Mouse (Mus musculus) cerebral cortex, adult 2 months (tissue): ENCODE results near the gene Uqcrq.

ENCODE experiments used
- WGBS: fragments of 180-500 bp; shearing (Covaris S2); methylation state at CpG from one replicate; pipeline ENCODE4 v1.1.7; 2018; 5-methylcytosine and 5-hydroxymethylcytosine counted together

Uqcrq gene

DNA sequence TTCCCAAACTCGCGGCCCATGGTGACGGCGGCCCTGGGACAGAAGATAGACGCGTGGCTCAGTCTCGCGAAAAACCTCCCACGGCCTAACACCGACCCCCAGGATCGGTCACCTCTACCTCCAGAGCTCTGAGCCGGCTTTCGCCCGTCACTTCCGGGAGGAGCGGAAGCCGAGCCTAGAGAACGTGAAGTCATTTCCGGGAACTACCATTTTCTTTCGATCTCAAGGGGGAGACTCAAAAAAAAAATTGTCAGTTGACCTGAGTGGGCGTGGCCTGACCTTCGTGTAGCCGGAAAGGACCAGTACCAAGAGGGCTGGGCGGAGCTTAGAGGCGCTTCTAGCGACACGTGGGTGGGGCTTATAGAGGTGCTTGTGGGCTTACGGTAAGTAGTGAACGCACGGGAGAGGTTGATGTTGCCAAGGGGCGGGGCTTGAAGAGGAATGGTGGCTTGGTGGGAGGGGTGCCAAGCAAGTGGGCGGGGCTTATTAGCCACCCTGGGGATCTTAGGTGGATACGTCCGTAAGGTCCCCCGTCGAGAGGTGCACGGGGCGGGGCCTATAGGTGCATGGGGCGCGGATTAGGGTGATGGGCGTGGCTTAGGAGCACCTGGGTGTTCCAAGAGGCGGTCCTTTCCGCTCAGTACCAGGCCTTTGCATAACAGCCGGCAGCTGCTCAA, at the start of gene Uqcrq, which contains the start of gene Gdf9:
Gene Uqcrq (minus strand): TSS at position 162 of the 677 bp plus-strand sequence.
Gene Gdf9 (plus strand): TSS at position 354 of the 677 bp plus-strand sequence.
- under 1% methylated on average over 44 of the region's 44 CpGs for WGBS

DNA sequence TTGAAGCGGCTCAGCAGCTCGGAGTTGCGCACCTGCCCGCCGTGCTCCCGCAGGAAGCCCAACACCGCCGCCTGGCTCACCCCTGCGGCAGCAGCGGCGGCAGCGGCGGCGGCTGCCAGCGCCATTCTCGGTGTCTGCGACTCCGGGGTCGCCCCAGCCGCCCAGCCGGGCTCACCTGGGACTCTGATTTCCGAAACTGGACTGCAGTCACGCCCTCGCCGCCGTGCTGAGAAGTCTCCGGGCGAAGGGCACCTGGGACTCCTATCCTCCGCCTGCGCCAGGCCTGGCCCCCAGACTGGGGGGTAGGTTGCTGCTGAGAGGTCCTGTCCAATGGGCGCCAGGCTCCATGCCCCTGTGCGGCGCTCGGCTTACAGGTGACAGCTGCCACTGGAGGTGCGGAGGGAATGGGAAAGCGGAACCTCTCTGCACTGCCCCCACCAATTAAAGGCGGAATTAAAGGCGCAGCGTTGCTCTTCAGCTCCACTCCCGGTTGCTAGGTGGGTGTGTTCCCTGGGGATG, 49.2 kb upstream of the Uqcrq start, which contains the start of the genes Gm9945 and Sowaha:
Gene Gm9945 (plus strand): TSS at position 384 of the 519 bp plus-strand sequence.
Gene Sowaha (minus strand): TSS at position 492 of the 519 bp plus-strand sequence.
- WGBS, result 2% methylated on average over 40 of the region's 40 CpGs

DNA sequence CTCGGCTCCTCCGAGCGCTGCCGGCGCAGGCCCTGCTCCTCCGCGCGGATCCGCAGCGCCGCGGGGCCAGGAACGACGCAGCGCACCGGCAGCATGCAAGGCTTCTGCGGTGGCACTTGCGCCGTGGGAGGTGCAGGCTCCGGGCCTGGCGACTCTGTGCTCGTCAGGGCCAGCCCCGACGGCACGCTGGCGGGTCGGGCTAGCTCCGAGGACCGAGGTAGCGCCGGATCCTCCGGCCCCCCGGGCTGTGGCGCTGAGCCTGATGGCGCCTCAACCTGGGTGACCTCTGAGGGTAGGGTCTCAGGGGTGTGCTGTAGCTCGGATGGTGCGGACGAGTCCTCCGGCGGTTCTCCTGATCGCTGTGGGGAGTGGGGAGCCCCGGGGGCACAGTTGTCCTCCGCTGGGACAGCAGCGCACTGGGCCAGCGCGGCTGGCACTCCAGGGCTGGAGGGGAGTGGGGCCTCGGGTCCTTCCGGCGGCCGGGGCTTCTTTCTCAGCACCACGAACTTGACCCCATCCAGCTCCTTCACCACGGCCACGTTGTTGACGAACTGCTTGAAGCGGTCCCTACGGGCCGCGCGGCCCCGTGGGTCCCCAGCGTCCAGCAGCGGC, 48.6 kb upstream of the Uqcrq start:
- WGBS, result 1% methylated on average over 62 of the region's 62 CpGs

DNA sequence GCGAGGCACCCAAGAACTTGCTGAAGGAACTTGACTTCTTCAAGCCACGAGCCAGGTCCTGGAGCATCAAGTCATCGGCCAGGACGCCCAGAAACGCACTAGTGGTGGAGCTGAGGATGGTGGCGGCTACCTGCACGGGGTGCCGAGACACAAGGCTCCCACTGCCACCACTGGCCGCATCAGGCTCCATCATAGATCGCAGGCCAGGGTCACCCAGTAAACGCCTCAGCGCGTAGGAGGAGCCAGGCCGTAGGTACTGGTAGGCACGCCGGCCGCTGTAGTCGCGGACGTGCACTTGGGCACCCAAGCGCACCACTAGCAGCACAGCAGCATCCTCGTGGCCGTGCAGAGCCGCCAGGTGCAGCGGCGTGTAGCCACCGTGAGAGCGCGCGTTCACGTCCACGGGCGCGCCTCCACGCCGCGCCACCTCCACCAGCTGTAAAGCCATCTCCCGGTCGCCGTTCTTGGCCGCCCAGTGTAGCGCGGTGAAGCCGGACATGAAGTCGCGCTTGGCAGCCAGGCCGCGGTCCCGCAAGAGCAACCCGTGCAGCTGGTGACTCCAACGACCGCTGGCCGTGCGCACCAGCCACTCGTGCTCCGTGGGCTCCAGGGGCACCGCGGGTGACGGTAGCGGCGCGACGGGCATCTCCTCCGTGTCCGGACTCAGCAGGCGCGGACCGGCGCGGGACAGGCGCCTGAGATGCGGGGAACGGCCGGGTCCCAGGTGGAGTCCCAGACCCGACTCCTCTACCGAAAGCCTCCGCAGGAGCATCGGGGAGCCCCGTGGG, 47.9 kb upstream of the Uqcrq start:
- 7% methylated on average over 79 of the region's 79 CpGs for WGBS

DNA sequence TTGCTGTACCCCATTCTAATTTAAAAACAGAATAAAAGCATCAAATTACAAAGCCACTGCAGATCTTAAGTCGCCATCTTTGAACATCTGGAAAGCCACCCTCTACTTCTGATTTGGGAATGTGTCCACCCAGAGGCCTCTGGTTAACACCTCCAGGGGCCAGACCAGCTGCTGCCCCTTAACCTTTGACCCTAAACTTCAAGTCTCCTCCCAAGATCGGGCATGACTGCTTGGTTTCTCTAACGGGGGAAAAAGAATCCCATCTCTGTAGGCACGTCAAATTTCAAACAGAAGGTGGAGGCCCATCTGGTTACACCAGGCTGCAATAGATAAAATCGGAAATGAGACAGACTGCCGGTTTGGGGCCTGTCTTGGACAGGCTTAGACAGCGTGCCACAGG, 47.2 kb upstream of the Uqcrq start:
- 49% methylated on average over 7 of the region's 7 CpGs for WGBS

DNA sequence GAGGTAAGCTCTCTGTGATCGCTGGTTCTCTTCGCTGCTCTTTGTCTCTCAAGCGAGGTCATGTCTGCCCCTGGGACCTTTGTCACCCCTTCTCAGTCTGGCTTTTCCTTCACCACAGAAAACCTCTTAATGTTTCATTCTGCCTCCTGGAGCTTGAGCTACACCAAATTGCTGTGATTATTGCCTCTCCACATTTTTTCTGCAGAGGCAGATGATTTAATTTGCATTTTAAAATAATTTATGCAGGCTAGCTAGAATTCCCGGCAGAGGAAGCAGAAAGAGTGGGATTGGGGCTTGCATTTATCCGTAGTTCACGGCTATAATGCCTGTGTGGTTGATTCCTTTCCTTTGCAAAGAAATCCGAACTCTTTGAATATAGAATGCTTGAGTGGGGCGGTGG, 45.0 kb upstream of the Uqcrq start:
- 23% methylated on average over 8 of the region's 8 CpGs for WGBS

DNA sequence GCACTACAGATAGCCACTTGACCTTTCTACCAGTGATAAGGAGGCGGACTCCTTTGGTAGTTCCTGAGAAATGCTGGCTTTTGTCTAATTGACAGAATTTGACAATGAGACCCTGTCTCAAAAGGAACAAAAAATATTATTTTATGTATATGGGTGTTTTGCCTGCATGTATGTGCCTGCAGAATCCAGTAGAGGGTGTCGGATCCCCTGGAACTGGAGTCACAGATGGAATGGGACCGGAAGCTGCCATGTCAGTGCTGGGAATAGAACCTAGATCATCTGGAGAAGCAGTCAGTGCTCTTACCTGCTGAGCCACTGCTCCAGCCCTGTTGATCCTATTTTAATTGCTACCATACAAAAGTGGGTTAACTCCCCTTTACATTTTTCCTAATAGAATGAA, 42.1 kb upstream of the Uqcrq start:
- WGBS, result 87% methylated on average over 3 of the region's 3 CpGs

DNA sequence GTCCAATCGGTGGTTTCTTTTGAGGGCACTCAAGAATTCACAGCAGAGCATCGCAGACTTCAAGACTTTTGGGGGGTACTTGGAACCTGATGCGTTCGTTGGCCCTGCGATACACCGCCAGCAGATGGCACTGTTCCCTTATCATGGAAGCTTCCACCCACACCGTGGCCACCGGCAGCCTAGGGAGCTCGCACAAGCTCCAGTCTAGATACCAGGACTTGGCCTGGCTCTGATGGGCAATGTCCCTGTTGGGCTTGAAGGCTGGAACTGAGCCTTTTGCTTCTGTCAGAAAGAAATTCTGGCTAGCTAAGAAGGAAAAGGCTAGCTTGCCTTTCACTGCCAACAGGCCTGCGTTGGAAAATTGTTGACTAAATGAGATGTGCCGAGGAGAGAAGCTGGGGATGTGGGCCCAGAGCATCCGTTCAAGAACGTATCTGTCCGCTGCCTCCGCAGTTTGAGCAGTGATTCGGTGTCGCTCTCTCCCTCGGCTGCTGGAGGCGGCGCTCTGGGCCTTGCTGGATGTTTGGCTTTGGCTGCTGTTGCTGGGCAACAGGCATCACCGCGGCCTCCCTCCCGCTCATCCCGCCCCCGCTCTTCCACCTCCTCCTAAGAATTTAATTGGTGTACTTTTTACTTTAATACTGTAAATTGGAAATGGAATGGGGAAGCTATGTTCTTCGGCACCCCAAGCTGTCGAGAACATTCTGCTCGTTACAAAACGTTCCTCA, 39.5 kb upstream of the Uqcrq start, which contains the start of gene Gm9837:
Gene Gm9837 (minus strand): TSS at position 512 of the 728 bp plus-strand sequence.
- 2% methylated on average over 29 of the region's 29 CpGs for WGBS

DNA sequence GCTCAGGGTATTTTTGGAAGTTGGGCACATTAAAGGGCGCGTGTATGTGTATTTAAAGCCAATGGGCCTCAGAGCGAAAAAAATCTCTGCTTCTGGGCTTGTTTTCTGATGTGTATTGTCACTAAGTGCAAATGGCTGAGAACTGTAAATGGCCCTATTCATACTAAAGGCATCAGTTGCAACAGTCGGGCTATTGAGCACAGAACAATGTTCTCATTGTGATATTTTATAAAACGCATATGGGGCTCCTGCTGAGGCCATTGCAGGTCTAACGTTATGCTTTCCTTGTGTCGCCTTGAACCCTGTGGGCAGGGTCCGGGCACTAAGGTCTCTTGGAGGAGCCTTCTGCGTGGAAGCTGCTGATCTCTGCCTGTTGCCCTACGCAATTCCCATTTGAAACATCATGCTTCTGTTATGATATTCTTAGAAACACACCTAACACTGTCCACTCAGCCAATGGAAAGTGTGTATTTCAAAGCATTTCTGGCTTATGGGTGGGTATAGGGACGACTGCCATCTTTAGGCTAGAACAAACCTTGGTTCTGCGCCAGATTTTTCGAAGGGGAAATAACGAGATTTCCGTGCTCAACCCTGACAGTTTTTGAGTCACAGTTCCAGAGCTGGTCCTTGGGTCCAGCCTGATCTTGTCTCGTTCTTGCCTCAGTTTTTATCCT, 38.8 kb upstream of the Uqcrq start:
- 9% methylated on average over 16 of the region's 16 CpGs for WGBS

DNA sequence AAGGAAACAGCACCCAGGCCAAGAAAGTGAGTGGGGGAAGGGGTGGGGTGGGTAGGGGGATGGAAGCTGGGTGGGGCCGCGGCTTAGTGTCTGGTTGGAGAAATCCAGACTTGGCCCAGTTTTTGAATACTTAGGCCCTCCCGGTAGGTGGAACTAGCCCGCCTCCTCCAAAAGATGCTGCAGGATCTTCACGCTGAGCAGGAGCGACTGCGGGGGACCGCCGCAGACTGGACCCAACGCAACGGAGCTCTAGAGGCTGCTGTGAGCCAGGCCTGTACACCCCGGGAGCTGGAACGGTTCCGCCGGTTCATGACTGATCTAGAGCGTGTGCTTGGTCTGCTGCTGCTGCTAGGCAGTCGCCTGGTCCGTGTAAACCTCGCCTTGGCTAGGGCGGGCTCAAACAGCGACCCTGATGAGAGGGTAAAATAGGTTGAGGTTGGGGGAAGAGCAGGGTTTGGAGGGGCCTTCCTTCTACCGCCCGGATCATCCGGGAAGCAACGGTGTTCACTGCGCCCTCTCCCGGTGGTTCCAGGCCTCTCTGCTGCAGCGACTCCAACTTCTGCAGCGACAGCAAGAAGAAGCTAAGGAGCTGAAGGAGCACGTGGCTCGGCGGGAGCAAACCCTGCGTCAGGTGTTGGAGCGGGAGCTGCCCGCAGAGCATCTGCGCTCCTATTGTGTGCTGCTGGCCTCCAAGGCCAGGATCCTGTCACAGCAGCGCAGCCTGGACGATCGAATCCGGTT, 35.8 kb upstream of the Uqcrq start:
- 17% methylated on average over 40 of the region's 40 CpGs for WGBS

DNA sequence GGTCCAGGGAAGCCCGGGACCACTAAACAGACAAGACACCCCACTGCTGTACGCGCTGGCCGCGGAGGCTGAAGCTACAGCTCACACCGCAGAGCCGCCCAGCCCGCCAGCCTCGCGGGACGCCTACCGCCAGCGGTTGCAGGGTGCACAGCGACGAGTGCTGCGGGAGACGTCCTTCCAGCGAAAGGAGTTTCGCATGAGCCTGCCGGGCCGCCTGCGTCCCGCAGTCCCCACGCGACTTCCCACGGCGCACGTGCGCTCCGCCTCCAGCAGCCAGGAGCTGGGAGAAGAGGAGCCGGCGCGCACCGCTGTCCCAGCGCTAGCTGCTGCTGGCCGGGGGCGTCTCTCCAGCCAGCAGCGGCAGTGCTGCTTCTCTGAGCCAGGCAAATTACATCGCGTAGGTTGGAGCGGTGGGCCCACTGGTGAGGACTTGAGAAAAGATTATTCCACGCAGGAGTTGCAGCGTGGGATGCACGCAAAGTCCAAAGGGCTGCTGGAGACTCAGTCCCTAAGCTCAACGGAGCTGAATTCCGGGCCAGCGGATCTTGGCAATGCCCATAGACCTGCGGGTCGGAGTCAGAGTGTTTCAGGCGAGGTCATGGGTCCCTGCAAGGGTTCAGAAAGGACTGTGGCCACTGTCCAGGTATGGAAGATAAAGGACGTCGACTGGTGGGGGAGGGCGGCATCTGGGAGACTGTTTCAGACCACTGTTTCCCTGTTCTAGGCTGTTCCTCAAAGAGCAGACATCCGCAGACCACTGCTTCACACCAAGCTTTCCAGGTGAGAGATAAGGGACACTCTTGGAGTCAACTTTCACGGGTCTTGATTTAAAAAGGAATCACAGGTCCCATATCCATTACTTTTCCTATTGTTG, 33.2 kb upstream of the Uqcrq start:
- WGBS, result 31% methylated on average over 55 of the region's 55 CpGs

DNA sequence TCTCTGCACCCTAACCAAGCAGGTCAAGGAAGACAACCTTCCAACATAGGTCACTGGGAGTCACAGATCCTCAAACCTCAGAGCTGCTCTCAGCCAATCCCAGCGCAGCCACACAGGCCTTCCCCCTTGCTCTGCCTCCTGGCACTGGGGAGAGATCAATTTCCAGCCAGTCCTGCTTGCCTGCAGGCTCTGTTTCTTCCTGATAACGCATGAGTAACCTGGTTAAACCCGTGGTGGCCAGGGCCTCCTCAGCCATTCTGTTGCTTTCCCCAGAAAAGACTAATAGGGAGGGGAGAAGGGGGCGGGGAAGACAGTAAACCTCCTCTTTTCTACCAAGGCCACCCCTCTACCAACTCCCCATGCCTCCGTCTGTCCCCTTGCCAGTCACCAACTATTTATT, 31.1 kb upstream of the Uqcrq start:
- 69% methylated on average over 5 of the region's 5 CpGs for WGBS

DNA sequence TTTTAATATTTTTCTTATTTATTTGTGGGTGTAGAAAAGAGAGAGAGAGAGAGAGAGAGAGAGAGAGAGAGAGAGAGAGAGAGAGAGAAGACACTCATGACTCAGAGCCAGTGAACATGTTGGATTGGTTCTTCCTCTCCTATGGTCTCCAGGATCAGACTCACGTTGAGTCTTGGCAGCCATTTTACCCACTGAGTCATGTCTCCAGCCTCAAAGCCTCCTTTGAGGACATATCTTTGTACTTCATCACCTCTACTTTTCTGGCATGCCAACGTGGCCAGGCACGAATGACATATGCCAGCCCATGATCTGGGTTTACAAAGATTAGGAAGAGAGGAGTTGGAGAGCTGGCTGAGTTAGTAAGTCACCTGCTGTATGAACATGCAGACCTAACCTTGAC, 29.6 kb upstream of the Uqcrq start:
- WGBS, result 75% methylated on average over 3 of the region's 3 CpGs

DNA sequence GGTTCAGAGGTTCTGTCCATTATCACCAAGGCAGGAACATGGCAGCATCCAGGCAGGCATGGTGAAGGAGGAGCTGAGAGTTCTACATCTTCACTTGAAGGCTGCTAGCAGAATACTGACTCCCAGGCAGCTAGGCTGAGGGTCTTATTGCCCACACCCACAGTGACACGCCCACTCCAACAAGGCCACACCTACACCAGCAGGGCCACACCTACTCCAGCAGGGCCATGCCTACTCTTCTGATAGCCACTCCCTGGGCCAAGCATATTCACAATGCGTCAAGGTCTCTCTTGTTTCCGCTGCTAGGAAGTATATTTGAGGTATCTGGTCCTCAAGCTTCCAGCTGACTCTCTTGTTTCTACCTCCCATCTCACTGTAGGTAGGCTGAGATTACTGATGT, 28.4 kb upstream of the Uqcrq start:
- WGBS, result 81% methylated on average over 3 of the region's 3 CpGs

DNA sequence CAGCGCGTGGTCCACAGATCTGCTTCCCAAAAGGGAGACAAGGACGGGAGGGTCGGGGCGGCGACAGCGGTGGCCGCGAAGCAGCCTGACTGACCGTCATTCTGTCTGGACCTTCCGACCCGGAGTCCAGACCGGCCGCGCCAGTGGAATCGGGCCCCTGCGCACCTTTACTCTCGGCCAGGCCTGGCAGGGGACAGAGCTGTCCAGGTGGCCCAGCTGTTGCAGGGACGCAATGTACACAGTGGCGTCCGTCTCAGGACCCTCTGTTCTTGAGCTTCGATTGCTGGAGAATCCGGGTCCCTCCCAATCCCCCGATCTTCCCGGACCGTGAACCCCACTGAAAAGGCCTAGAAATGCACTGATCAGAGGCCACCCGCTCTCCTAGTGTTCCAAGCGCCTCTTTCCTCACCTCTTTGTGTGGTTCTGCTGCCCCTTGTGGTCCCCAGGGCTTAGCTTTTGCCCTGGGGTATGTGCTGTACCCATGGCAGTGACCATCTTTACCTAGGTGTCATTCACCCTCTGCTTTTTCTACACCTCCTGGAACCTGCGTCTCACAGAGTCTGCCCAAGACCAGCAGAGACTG, 26.8 kb upstream of the Uqcrq start:
- WGBS, result 19% methylated on average over 29 of the region's 29 CpGs

DNA sequence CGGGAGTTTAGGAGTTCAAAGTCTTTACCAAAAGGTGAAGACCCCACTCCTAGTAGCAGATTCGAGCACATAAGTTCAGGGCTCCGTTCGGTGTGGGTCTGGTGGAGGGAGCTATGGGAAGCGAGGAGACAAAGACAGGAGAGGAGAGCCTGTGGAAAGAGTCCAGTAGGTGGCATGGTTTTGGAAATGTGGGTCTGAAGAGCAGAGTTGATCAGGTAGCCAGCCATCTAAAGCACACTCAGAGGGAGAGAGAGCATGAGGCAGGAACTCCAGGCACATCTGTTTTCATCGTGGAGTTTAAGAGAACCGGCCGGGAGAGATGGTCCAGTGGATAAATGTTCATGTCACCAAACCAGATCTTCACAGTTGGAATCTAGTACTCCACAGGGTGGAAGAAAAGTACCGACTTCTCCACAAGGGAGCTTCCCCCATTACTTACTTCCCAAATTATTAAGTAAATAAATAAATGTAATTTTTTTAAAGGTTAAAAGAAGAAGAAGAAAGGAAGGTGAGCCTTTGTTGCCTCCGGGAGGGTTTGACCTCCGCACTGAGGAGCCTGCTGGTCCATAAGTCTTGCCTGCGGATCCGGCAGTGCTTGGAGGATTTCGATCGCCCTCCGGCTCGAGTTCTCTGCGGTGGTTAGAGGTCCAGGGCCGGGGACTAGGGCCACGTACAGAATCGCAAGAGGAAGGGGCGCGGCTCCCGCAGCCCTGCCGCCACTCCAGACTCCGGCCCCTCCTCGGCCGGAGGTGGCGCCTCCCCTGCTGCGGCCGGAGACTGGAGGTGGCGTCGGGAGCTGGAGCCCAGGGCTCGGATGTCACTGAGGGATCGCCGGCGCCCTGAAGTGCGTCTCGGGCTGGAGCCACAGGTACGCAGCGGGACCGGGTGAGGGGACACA, 26.1 kb upstream of the Uqcrq start, which contains the start of the genes Gm10447 and Shroom1:
Gene Gm10447 (minus strand): TSS at position 637 of the 898 bp plus-strand sequence.
Gene Shroom1 (plus strand): TSS at position 732 of the 898 bp plus-strand sequence.
- WGBS, result 6% methylated on average over 42 of the region's 42 CpGs

DNA sequence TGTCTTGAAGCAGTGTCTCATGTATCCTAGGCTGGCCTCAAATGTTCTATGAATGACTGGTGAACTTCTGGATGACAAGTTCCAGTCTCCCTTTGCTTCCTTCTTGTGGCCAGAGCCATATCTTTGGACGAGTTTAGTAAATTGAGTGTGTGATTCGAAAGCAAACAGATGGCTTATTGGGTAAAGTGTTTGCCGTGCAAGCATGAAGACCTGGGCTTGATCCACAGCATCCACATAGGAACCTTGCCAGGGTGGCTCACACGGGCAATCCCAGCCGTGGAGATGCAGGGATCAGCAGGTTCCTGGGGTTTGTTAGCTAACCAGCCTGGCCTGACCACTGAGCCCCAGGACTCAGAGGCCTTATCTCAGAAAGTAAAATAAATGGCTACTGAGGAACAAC, 22.4 kb upstream of the Uqcrq start:
- 87% methylated on average over 5 of the region's 5 CpGs for WGBS

DNA sequence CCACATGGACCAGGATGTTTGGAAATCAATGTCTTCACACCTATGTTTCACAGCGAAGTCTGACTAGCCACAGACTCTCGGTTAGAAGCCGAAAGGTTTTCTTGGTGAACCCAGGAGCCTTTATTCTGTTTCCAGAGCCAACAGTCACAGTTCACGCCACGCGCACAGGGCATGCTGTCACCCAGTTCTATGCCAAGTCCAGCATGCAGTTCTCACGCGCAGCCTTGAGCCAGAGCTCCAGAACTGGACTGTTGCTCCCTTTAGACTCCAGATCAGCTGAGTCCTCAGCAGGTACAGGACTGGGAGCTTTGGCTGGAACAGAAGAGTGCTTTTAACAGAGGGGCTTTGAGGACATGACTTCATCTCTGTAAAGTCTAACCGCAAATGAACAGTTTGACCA, 21.8 kb upstream of the Uqcrq start:
- 98% methylated on average over 9 of the region's 9 CpGs for WGBS
